Mouse (Mus musculus) midbrain, postnatal 0 days (tissue): ENCODE measurements around the gene Rora. TPM values are rescaled to one million over a fixed set of nuclear protein-coding genes. Genes with fewer than 3 reads are reported as not detected.

Experiments used
- ATAC-seq: fragments of 200-750 bp; cut with Nextera tagmentation; 2 replicates; pipeline ENCODE4 v1.8.0; 2017; ENCODE audit warnings: moderate number of reproducible peaks, mild to moderate bottlenecking, moderate TSS enrichment, moderate library complexity; ENCODE audit not compliant: low FRiP score
- DNase-seq: peaks from one replicate; pipeline ENCODE4 v3.0.0-alpha.2; 2015; ENCODE audit warnings: low spot score
- H3K27ac ChIP-seq: fragments of 300-500 bp; sonication (generic); 2 replicates; pipeline ENCODE4 v1.5.1; 2014; ENCODE audit warnings: low read depth, mild to moderate bottlenecking, low read length, mixed read lengths
- H3K27me3 ChIP-seq: fragments of 300-500 bp; sonication (generic); 2 replicates; pipeline ENCODE4 v1.6.1; 2014; ENCODE audit warnings: low read length, control low read depth, mixed read lengths; ENCODE audit not compliant: insufficient read depth
- H3K36me3 ChIP-seq: fragments of 300-500 bp; sonication (generic); 2 replicates; pipeline ENCODE4 v1.6.1; 2014; ENCODE audit warnings: low read length, control low read depth, mixed read lengths; ENCODE audit not compliant: insufficient read depth
- H3K4me1 ChIP-seq: fragments of 300-500 bp; sonication (generic); 2 replicates; pipeline ENCODE4 v1.6.1; 2014; ENCODE audit warnings: mild to moderate bottlenecking, control low read depth, antibody characterized with exemption, low read length, mixed read lengths; ENCODE audit not compliant: insufficient read depth
- H3K4me2 ChIP-seq: fragments of 300-500 bp; sonication (generic); 2 replicates; pipeline ENCODE4 v1.6.1; 2014; ENCODE audit warnings: low read depth, mild to moderate bottlenecking, low read length, mixed read lengths; ENCODE audit not compliant: poor library complexity, severe bottlenecking
- H3K4me3 ChIP-seq: fragments of 300-500 bp; sonication (generic); 2 replicates; pipeline ENCODE4 v1.5.1; 2014; ENCODE audit warnings: low read depth, mild to moderate bottlenecking, low read length, moderate library complexity
- H3K9ac ChIP-seq: fragments of 300-500 bp; sonication (generic); replicated peaks from 2 replicates; pipeline ENCODE4 v1.6.1; 2014; ENCODE audit warnings: mild to moderate bottlenecking, low read length, moderate library complexity, mixed read lengths; ENCODE audit not compliant: poor library complexity, severe bottlenecking
- H3K9me3 ChIP-seq: fragments of 300-500 bp; sonication (generic); 2 replicates; pipeline ENCODE4 v1.6.1; 2016; ENCODE audit warnings: low read length, control low read depth
- CTCF ChIP-seq: IDR thresholded peaks from 2 replicates; pipeline ENCODE4 v1.5.1; 2016; ENCODE audit warnings: antibody characterized with exemption, mild to moderate bottlenecking
- WGBS: fragments of 180-500 bp; shearing (Covaris S2); extraction: QIAGEN DNeasy Blood & Tissue Kit; methylation state at CpG from one replicate; pipeline ENCODE4 v1.1.7; 2014; 5-methylcytosine and 5-hydroxymethylcytosine counted together
- polyA plus RNA-seq: library from polyadenylated mRNA; unstranded; fragments of >200 nt; fragmentation: Nextera tagmentation; extraction: Ambion mirVana; gene quantifications from 2 replicates; pipeline ENCODE4 v1.2.1, GENCODE M21; 2015
- total RNA-seq: library from RNA; depleted of rRNA; stranded (reverse); fragments of >200 nt; gene quantifications from 2 replicates; pipeline ENCODE4 v1.2.3, GENCODE M21; 2014

Gene Rora
- total and polyA plus RNA-seq, 2 experiments from 2014 or later, result 28.2 to 49.6 TPM

GRCm38 (mm10) chr9:68771383-68771782, 117.8 kb downstream of the Rora start:
- Histone ChIP-seq H3K4me3 (no peak overlapping the region), H3K9ac (no peak overlapping the region), H3K27me3 (no peaks in the 10 kb centered on the region), H3K36me3 (no peaks in the 10 kb centered on the region), H3K4me1 (no peaks in the 10 kb centered on the region), H3K27ac (no peak overlapping the region), H3K9me3 (no peaks in the 10 kb centered on the region), H3K4me2 (no peak overlapping the region)
- WGBS, result 91% methylated on average over 3 of the region's 3 CpGs
- no peak for TF ChIP-seq CTCF
- no peak for DNase-seq
- ATAC-seq, result no peak

DNA sequence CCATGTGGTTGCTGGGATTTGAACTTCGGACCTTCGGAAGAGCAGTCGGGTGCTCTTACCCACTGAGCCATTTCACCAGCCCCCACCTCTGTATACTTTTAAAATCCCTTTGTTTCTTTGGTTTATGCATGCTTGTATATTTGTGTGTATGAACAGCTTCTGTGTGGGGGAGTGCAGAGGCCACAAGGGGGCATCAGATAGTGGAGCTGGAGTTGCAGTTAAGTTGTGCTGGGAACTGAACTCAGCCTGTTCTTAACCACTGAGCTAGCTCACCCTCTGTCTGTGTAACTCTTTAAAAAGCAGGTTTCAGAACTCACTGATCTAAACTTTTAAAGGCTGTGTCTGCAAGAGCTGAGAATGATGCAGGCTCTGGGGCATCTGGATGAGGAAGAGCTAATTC, 120.2 kb downstream of the Rora start:
- H3K9ac ChIP-seq, result no peak overlapping the region
- no peaks in the 10 kb centered on the region for H3K9me3 ChIP-seq
- no peak overlapping the region for H3K27ac ChIP-seq
- TF ChIP-seq CTCF, result 0 out of 2 replicates have a peak, but pooled peaks have one; percentile 27
- no peak for ATAC-seq
- no peaks in the 10 kb centered on the region for H3K36me3 ChIP-seq
- H3K27me3 ChIP-seq, result no peaks in the 10 kb centered on the region
- DNase-seq, result no peak
- no peaks in the 10 kb centered on the region for H3K4me1 ChIP-seq
- H3K4me2 ChIP-seq, result no peak overlapping the region
- 88% methylated on average over 3 of the region's 3 CpGs for WGBS
- H3K4me3 ChIP-seq, result no peak overlapping the region

DNA sequence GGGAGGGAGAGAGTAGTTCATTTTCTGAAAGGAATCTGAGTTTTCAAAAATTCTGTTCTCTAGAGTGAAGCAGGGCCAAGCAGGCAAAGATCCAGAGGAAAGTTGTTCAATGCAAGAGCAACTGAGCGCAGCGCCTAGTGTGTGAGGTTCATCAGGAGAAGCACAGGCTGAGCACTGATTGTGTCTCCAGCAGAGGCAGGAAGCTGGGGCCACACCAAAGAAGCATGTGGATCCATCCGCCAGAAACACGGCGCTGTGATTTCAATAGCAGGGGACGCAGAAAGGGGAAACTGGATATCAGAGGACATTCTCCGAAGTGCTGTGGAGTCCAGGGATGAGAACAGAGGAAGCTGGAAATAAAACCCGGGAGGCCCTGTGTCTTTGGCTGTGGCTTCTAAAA, 128.4 kb downstream of the Rora start:
- no peaks in the 10 kb centered on the region for H3K4me1 ChIP-seq
- H3K4me3 ChIP-seq, result no peak overlapping the region
- H3K4me2 ChIP-seq, result no peak overlapping the region
- no peaks in the 10 kb centered on the region for H3K36me3 ChIP-seq
- H3K9me3 ChIP-seq, result no peaks in the 10 kb centered on the region
- no peaks in the 10 kb centered on the region for H3K27me3 ChIP-seq
- no peak overlapping the region for H3K9ac ChIP-seq
- H3K27ac ChIP-seq, result no peak overlapping the region
- TF ChIP-seq CTCF, result no peak
- no peak for ATAC-seq
- WGBS, result 72% methylated on average over 8 of the region's 8 CpGs
- DNase-seq, result no peak

DNA sequence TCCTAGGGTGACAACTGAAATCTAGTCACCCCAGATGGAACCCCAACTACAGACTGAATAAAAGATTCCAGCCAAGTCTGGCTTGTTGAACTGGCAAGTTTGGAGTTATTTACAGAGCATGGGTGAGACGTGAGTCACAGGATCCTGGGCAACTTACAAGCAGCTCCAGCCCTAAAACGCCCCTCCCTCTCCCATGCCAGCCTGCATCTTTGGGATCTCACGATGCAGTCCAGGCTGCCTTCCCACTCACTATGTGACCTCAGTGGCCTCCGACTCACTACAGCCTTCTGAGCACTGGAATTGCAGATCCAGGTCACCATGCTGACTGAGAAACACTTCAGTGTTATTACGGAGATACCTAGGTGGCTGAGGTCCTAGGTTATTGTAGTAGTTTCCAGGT, 129.0 kb downstream of the Rora start:
- Histone ChIP-seq H3K9ac (no peak overlapping the region), H3K4me2 (no peak overlapping the region), H3K9me3 (no peaks in the 10 kb centered on the region), H3K4me3 (no peak overlapping the region), H3K4me1 (no peaks in the 10 kb centered on the region), H3K36me3 (no peaks in the 10 kb centered on the region), H3K27ac (no peak overlapping the region), H3K27me3 (no peaks in the 10 kb centered on the region)
- TF ChIP-seq CTCF, result no peak
- ATAC-seq, result no peak
- no peak for DNase-seq
- WGBS, result 87% methylated on average over 5 of the region's 5 CpGs

DNA sequence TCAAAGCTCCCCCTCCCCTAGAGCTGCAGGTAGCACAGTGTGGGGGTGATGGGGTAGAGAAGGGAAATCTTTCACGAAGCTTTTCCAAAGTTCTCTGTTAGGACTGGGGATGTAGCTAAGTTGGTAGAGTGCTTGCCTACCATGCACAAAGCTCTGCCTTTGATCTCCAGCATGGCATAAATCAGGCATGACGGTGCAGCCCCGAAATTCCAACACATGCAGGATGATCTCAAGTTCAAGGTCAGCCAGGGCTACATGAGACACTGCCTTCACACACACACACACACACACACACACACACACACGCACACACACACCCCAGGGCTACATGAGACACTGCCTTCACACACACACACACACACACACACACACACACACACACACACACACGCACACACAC, 129.7 kb downstream of the Rora start:
- H3K27me3 ChIP-seq, result no peaks in the 10 kb centered on the region
- TF ChIP-seq CTCF, result no peak
- H3K4me2 ChIP-seq, result no peak overlapping the region
- H3K9ac ChIP-seq, result no peak overlapping the region
- no peaks in the 10 kb centered on the region for H3K9me3 ChIP-seq
- ATAC-seq, result no peak
- H3K4me1 ChIP-seq, result no peaks in the 10 kb centered on the region
- 69% methylated on average over 5 of the region's 5 CpGs for WGBS
- H3K27ac ChIP-seq, result no peak overlapping the region
- H3K4me3 ChIP-seq, result no peak overlapping the region
- H3K36me3 ChIP-seq, result no peaks in the 10 kb centered on the region
- DNase-seq, result no peak

GRCm38 (mm10) chr9:68786614-68787293, 133.2 kb downstream of the Rora start:
- no peaks in the 10 kb centered on the region for H3K36me3 ChIP-seq
- WGBS, result 88% methylated on average over 8 of the region's 8 CpGs
- H3K27me3 ChIP-seq, result no peaks in the 10 kb centered on the region
- DNase-seq, result no peak
- H3K4me2 ChIP-seq, result no peak overlapping the region
- no peaks in the 10 kb centered on the region for H3K9me3 ChIP-seq
- no peak for ATAC-seq
- TF ChIP-seq CTCF, result no peak
- H3K9ac ChIP-seq, result no peak overlapping the region
- no peak overlapping the region for H3K4me3 ChIP-seq
- H3K4me1 ChIP-seq, result no peaks in the 10 kb centered on the region
- no peak overlapping the region for H3K27ac ChIP-seq
